Mouse (Mus musculus) frontal cortex, adult 2 months (tissue): ENCODE data around the gene Haspin. TPM values are rescaled to one million over a fixed set of nuclear protein-coding genes. Genes with fewer than 3 reads are reported as not detected.

Source experiments
- DNase-seq, 2 experiments: peaks; one replicate each; pipeline ENCODE4 v3.0.0; 2022; ENCODE audit warnings: low spot score in 1 of 2; ENCODE audit errors: extremely low spot score in 1 of 2
- polyA plus RNA-seq: library from polyadenylated mRNA; depleted of rRNA; stranded (reverse); fragments of >200 nt; gene quantifications from 2 replicates; pipeline ENCODE4 v1.2.3, GENCODE M21; 2012

The Haspin gene
- polyA plus RNA-seq, 1 experiment: 0.24 TPM

DNA sequence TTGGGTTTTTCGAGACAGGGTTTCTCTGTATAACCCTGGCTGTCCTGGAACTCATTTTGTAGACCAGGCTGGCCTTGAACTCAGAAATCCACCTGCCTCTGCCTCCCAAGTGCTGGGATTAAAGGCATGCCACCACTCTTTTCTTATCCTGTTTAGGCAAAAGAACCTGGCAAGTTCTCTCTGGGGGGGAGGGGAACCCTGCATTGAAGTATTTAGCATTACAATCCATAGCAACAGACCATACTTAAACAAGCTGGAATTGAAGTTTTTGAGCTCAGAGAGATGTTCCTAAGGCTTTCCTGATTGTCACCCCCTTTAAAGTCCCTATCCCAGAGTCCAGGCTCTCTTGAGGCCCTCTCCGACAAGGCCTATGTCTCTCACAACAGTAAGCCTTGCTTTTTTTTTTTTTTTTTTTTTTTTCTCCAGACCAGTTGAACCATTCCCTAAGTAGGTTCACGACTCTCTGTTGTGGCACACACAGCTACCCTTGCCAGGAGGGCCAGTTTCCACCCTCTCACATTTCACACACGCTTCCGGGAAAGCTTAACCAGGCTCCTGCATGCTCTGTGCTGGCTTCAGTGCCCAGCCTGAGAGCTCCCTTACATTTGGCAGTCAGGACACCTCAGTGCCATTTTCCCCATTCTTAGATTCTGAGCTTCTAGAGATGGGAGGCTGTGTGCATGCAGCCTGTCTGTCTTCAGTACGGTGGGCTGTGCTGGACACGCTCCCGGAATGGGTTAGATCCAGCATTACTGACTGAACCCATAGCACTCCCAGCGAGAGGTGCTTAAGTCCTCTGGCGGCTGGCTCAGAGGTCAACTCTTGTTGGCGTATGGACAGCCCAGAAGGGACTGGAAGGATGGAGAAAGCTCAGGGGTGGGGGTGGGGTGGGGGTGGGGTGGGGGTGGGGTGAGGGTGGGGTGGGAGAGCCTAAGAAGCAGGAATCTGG, 8.2 kb upstream of the Haspin start:
- DNase-seq: no peak

DNA sequence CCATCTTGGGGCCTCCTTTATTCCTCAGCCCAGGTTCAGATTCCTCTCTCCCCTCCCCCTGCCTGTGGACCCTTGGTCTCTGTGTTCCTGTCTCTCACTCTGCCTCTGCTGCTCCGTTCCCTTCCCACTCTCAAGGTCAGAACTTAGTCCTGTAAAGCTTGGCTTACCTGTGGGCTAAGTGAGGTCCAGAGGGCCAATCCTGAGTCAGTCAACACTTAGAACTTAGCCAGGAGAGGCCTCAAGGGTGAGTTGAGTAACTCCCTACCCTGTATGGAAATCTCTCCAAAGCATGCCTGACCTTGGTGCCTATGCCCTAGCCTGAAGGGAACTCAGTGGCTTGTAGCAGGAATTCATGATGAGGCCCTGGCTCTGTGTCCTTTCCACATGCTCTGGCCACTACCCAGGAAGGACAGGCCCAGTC, 6.2 kb upstream of the Haspin start:
- DNase-seq: no peak

DNA sequence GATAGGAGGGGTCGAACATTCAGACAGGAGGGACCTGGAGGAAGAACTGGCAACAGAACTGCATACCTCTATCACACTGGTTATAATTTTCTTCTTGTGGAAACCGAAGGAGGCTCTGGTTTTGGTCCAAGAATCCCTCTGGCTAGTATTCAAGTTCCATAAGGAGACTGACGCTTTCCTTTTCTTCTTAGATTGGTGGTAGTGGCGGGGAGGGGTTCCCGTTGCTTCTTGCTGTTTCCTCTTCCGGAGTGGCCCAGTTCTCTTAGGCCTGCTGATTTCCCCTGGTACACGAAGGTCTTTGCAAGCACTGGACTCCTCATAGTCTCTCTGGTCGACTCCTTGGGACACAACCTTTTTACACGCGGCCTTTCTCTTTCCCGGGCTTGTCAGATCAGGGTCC, 978 bp downstream of the Haspin start:
- no peak for DNase-seq

DNA sequence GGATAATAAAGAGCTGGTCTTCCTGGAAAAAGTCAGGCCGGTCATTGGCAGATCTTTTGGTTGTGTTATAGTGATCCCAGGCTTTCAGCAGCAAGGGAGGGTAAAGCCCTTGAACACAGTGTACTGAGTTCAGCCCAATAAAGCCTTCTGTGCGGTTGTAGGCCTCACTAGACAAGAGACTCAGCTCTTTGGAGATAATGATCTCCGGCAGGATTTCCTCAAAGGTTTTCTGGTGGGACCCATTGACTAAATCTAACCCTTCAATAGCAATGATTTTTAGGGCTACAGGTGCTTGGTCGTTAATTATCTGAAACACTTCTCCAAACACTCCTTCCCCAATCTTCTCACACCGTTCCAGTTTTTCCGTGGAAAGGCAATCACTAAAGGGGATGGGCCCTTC, 1.5 kb downstream of the Haspin start:
- DNase-seq: no peak

DNA sequence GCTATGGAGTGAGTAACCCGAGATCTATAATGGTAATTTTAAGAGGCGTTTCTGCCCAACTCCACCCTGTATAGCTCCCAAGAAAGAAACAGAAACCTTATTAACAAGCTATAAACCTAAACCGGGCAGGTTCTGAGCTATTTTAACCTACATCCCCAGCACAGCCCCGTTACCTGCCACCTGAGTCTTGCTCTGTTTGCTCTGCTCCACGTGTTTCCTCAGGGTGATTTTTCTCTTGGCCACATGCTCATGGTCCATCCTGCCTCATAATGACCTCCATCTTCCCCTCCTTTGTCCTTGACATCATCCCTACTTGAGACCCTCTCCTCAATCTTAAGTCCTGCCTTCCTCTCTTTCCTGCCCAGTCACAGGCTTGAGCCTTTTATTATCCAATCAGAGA, 3.9 kb downstream of the Haspin start:
- no peak for DNase-seq

DNA sequence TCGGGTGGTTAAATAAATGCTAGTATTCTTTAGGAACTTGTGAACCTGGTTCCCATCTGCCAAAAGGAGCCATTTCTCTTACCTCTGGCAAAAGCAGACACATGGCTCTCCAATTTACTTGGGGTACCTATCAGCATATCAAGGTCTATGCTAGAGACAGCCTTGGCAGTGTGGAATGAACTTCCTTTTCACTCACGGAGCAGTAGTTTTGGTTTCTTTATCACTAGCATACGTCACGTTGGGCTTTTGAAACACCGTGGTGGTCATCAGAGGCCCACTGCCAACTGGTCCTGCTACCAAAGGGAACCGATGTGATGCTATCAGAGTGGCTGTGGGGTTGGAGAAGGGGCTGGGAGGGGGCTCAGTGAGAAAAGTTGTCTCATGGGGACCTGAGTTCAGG, 5.1 kb downstream of the Haspin start:
- no peak for DNase-seq

DNA sequence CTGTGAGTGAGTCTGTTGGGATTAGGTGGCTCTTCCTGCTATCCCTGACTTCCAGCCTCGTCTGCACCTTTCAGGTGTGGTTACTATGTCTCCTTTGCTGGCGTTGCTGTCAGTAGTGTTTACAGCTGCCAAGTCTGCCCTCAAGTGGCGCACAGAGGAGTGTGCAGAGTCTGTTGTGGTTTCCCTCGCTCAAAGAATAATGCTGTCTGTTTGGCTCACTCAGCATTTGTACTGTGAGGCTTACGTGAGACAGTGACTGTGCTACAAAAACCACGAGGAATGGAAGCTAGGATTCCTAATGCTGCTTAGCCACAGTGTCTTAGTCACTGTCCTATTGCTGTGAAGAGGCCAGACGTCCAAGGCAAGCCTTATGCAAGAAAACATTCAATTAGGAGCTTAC, 7.1 kb downstream of the Haspin start:
- DNase-seq: peak in 1 of 2 experiments; percentile 34

DNA sequence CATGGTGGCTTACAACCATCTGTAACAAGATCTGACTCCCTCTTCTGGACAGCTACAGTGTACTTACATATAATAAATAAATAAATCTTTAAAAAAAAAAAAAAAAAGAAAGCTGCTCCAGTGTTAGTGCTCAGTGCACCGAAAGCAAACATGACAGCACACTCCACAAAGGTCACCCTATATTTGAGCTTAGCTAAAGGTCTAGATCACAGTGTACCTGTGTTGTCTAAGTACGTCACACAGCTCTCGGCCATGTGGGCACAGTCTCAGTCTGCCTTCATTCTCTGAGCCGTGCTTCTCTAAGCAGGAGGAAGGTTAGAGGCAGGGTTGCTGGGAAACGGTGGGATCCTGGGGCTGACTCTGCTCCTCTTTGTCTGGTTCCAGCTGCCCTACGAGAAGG, 11.6 kb downstream of the Haspin start:
- no peak for DNase-seq

DNA sequence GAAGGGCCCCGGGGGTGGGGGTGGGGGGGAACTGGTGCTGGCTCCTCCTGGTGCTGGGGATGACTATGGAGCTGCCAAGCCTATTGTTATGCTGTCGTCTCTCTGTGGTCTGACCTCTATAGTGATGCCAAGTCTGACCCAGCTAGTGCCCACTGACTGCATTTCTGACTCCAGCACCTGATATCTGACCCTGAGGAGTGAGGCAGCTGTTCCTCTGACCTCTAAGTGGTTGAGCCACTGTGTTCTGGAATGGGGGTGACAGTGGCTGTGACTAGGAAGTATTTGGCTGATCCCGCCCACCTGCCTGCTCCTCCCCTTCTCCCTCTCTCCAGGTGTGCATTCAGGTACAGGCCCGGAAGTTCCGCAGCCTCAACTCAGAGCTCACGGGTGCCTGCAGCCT, 26.7 kb downstream of the Haspin start:
- DNase-seq: no peak

DNA sequence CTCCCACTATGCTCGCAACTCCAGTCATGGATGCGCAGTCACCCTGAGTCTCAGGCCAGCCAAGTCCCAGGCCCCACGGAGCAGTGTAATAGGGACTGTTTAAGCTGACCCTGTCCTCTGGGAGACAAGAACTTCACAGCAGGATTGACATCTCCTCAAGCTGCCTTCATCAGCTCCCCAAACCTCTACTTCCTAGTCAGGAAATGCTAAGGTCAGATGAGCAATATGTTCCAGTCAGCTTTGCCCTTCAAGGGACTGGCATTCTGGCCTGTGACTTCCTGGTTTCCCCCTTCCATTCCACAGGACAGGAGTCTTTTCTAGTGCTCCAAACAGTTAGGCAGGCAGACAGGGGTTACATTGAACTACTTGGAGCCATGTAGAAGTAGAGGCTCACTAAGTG, 28.2 kb downstream of the Haspin start:
- DNase-seq: no peak

DNA sequence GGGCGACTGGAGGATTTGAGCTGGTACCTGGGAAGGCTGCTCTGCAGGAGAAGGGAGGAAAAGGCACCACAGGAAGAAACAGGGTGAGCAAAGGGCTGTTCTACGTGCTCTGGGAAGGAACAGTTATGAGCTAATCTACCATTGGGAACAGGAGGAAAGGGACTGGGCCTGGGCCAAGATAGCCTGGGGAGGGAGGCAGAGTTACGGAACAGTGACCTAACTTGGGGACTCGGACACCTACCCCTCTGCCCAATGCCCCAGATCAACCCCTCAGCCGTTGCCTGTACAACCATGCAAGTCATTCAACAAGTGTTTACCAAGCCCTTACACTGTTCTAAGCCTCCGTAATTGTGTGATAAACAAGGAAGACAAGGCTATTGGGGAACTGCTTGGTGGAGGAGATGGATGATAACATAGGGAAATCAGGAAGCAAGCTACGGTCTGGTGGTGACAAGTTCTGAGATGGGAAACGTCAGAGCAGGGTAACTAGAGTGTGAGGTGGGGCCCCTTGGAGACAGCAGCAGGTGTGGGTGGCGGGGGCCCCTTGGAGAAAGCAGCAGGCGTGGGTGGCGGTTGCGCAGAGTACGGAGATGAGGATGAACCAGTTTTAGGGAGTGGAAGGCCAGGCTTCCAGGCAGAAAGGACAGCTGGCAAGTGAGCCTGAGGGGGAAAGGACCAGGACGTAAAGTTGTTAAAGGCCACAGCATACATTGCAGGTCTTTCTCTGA, 29.0 kb downstream of the Haspin start:
- DNase-seq: no peak

DNA sequence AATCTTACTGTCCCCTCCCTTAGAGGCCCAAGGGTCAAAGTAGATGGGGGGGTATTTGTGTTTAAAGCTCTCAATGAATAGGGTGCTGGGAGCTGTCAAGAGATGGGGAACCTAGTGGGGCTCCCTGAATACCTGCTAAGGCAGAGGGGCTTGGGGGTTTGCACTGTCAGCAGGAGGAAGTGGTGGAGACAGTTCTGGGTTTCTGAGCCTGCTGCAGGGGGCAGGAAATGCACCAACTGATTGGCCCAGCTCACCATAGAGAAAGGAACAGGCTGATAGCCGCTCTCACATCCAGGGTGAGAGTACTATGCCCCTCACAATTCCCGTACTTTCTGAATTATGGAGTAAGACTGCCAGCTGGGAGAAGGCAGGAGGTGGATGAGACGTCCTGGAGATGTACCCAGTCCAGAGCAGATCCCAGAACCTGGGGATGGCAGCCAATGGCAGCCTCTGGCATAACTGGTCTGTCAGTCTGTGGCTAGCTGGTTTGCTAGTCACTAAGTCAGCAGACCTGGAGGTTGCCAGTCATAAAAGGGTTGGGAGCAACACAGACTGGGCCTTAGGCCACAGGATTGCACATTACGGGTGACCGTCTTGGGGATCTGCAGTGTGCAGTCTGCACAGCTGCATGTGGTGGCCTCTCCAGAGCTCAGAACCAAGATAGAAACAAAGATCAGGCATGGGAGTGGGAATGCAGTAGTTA, 29.7 kb downstream of the Haspin start:
- no peak for DNase-seq

DNA sequence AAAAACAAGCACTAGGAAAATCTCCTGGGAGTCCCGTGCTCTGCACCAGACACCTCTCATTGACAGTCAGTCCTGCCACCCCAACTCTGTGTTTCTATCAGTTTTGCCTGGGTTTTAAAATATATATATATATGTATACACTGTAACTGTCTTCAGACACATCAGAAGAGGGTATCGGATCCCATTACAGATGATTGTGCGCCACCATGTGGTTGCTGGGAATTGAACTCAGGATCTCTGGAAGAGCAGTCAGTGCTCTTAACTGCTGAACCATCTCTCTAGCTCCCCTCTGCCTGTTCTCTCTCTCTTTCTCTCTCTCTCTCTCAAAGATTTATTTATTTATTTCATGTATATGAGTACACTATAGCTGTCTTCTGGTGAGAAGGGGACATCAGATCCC, 30.7 kb downstream of the Haspin start:
- peak in 1 of 2 experiments; percentile 78 for DNase-seq

DNA sequence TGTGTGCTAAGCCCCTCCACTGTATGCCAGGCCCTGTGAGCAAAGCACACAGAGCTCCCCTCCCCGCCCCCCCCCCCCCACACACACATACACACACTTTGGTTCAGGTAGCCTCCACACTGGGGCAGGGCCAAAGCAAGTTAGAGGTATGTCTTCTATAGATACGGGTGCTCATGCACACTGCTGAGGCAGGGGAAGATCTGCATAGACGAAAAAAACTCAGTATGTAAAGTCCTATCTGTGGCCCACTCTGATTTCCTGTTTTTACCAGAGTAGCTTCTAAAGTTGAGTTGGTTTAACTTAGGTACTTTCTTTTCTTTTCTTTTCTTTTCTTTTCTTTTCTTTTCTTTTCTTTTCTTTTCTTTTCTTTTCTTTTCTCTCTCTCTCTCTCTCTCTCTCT, 32.8 kb downstream of the Haspin start:
- no peak for DNase-seq

DNA sequence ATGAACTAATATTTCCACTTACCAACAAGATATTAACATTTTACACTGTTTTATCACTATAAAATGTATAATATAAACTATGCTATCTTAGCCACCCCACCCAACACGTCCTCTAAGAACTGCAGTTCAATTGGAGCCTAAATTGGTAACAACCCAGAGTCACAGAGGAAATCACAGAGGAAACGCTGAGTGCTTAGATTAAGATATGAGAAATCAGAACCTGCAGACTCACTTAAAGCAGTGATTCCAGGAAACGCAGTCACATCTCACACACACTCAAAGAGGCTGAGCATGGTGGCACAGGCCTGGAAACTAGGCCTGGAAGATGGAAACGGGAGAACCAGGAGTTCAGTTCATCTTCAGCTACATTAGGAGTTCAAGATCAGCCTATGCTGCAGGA, 36.8 kb downstream of the Haspin start:
- DNase-seq: no peak

DNA sequence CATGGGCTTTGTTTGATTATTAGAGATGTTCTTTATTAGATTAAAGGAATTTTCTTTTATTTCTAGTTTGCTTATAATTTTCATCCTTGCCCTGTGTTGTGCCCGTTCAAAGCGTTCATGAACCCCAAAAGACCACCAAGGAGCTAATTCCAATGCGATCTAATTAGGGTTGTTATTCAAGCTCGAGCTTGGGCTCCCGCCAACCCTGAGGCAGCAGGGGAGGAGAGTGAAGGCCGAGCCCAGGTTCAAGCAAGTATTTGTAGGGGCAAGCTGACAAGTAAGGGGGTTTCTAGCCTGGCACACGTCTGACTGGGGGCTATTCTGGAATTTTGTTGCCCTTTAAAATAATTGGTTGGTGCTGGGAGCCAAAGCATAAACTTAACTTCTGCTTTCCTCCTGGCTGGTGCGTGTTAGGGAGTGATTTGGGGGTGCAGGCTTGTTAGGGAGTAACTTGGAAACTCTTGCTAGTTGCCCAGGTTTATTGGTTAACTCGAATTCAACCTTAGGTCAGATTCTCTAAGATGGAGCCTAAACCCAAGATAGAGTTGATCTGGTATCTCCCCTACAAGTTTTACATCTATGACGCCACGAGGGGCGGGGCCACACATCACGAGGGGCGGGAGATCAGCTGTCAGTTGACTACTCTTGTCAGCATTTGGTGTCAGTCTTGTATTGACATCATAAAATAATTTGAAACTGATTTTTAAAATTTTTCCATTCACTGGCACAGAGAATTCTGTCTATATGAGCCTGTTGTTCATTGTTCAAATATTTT, 37.9 kb downstream of the Haspin start:
- no peak for DNase-seq

DNA sequence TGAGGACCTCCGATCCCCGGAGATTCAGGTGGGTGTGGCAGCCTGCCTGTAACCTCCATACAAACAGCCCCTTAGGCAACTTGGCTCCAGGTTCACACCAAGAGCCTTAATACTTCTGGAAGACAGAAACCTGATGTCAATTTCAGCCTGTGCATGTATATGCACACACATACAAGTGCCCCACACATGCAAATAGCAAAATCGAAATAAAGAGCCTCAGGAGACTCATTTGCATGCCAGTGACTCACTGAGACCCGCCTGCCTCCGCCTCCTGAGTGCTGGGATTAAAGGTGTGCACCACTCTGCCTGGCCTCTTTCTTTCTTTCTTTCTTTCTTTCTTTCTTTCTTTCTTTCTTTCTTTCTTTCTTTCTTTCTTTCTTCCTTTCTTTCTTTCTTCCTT, 39.2 kb downstream of the Haspin start:
- DNase-seq: no peak

DNA sequence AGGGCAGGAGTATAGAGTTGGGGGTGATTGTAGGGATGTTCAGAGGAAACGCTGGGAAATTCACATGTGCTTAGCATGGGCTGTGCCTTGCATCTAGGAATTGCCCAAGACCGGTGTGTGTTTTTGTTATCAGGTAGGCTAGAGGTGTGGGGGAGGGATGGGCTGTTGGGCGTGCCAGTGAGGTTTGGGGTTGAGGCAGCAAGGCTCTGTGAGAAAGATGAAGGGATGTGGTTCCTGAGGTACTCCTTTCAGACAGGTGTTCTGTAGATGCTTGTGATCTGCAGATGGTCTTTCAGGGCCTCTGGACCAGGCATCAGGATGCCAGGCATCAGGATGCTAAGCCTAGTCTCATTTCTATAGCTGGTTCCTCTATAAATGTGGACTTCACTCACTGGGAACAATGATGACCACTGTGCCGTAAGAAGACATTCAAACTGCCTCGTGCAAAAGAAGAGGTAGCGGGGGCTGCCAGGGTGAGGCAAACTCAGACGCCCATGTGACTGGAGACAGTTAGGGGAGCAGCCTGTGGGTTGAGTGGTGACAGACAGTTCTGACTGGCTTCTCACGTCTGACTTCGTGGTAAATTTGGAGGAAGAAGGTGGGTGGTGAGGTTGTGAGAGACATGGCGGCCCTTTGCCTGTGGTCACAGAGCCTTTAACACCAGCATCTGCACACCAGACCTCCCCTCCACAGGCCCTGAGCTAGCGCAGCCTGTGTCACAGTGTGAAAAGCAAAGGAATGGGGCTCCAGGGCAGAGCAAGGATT, 43.7 kb downstream of the Haspin start:
- no peak for DNase-seq

DNA sequence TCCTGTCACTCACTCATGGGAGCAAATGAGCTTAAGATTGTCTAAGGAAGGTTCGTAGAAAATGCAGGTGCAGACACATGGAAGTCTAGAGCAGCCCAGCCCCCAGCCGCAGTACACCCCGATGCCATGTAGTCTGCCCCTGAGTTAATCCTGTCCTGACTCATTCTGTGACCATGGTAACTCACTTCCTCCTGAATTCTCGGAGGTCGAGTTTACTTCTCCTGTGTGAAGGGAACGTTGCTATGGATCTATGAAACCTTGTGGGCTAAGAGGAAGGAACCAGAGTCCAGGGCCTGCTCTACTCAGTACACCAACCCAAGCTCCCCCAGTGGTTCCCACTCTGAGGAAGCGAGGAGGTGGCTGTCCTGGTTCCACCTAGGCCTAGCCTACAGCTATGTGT, 45.2 kb downstream of the Haspin start:
- no peak for DNase-seq

DNA sequence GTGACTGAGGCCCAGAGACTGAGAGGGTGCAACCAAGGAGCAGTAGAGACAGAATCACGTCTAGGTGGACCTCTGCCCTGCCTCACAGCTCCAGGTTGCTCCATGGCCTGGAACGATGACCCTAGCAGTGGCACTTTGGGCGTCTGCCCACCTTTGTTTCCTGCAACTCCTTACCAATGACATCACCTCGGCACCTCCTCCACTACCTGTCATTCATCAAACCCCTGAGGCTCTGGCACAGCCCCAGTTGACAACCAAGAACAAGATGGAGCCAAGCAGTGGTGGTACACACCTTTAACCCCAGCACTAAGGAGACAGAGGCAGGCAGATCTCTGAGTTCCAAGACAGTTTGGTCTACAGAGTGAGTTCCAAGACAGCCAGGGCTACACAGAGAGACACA, 46.0 kb downstream of the Haspin start:
- DNase-seq: no peak
